Mouse (Mus musculus) hindlimb bud, embryonic 11.5 days (tissue): ENCODE data around the gene Mia2.

Source experiments
- DNase-seq: peaks from one replicate; pipeline ENCODE4 v3.0.0-alpha.2; 2012; ENCODE audit warnings: low read depth, low spot score; ENCODE audit errors: extremely low spot score

The Mia2 gene

GRCm38 (mm10) chr12:59093543-59093942 lies 2.1 kb upstream of the Mia2 start:
- DNase-seq = no peak

DNA sequence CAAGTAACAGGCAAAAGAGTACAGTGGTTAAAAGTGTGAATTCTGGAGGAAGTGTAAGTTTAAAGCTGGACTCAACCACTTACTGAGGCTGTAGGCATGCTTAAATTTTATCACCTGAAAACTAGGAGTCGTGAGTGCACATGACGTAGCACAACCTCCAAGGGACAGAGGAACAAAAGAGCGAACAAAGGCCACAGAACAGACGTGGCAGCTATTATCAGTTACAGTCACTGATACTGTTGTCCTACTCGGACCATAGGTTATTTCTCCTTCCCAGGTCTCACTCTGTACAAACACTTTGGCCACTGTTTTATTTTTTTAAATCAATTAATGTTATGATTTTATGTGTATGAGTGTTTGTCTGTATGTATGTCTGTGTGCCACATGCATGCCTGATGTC lies 9.2 kb downstream of the Mia2 start:
- no peak for DNase-seq

DNA sequence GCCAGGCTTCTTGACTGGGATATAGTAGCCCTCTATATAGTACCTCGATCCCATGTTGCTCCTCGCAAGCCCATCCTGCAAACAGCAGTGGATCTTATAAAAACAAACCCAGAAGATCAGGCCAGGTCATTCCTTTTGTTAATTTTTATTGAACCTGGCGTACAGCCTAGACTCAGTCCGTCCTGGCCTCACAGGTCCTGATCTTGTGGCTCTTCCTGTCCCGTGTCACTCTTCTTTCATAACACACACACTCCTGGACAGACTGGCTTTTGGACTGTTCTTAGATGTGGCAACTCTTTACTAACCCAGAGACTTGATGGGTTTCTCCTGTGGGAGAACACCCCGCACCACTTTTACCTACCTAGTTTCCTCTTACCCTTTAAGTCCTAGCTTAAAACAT lies 10.3 kb downstream of the Mia2 start:
- DNase-seq = no peak

DNA sequence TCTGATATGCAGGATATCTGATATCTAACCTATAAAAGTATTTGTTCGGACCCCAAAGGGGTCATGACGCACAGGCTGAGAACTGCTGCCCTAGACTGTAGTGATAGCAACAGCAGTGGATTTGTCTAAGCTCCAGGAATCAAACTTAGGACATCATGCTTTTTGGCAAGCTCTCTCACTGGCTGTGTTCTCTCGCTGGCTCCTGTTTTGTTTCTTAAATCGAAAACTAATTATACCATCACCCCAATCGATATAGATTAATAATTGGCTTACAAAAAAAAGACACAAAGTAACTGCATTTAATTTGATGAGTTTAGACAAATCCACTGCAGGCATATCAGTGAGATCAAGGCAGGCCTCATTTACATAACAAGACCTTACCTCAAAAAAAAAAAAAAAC lies 10.9 kb downstream of the Mia2 start:
- no peak for DNase-seq

DNA sequence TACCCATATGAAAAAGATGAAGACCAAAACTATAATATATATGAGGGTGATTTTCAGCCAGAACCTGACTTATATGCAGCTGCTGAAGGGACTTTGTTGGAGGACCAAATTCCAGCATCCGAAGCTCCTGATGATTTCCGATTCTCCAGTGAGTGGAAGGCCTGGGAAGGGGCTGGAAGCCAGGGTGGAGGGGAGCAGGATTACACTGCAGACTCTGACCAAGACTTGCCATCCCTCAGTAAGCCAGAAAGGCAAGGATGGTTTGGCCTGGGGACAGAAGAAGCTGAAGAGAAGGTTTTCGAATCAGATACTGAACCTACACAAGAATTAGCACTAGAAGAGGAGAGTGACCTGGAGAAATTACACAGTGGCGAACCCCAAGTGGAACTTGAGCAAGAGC lies 12.3 kb downstream of the Mia2 start:
- DNase-seq = no peak

DNA sequence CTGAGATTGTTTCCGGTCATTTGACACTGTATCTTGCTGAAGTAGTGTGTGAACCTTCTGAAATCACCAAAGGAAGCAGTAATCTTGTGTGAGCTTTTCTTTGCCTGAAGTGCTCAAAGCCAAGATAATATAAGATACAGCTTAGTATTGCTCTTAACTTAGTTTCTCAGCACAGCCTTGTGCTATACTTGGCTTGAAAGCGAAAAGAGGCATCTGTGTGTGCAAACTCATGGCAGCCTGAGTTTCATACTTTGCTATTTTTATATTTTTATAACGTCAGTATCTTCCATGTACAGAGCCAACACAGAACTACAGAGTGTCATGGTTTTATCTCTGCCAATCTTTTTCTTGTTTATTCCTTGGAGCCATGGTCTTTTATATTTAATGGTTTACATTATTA lies 21.6 kb downstream of the Mia2 start:
- DNase-seq = no peak

- no peak for DNase-seq
Observed at GRCm38 (mm10) chr12:59125426-59125825, 29.8 kb downstream of the Mia2 start.

GRCm38 (mm10) chr12:59128501-59128900 lies 32.9 kb downstream of the Mia2 start:
- no peak for DNase-seq

GRCm38 (mm10) chr12:59129038-59129437 lies 33.4 kb downstream of the Mia2 start:
- no peak for DNase-seq

DNA sequence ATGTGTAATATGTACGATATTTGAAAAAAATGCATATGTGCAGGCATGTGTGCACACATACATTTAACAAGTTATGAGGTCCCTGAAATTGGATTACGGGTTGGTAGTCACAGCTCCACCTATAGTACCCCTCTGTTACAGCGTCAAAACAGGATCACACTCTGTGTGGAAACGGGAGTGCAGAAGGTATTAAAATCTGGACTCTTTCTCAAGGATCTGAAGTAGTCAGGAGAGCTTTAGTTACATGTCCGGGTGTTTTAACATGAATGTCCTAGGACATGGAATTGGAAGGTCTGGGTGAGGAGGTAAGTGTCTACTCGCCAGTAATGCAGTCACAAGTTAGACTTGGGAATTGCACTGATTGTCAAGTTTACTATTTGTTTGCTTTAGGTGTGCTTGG lies 34.0 kb downstream of the Mia2 start:
- DNase-seq = peak; percentile 50

GRCm38 (mm10) chr12:59130249-59130648 lies 34.6 kb downstream of the Mia2 start:
- DNase-seq = no peak

DNA sequence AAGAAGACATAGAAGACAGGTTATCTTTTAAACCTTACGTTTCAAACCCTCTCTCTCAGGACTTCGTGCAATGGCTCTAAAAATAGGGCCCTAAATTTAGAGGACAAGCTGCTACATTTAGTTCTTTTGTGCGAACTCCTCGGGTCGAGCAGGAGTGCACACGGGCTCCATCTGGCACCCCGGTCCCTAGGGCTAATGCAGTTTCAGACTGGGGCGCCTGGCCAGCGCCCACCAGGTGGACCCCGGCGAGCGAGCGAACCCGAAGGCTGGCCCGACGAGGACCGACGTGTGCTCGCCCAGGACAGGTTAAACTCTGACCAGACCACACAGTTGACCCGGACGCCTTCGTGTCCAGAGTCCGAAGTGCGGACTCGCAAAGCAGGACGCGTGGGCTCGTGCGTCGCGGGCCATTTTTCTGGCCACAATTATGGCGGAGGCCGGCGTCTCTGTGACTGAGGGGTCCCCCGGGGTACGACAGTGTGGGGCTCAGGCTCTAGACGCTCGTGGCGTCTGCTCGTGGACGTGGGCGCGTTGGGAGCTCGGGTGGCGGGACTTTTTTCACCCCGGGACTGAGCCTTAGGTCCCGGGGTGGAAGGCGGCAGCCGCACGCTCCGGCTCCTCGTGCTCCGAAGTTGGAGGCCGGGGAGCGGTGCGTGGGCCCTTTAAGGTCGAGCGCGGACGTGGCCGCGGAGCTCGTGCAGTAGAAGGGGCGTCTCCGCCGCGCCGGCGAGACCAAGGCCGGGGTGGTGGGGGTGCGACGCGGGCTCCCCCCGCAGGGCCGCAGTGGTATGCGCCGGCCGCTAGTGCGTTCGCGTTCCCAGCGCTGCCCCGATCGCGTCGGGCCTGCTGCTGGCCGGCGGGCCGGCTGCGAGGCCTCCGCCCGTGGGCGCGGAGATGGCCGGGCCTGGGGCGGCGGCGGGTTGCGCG lies 35.3 kb downstream of the Mia2 start:
- DNase-seq = peak; percentile 52

- no peak for DNase-seq
Observed at GRCm38 (mm10) chr12:59131578-59131946, 36.0 kb downstream of the Mia2 start.

DNA sequence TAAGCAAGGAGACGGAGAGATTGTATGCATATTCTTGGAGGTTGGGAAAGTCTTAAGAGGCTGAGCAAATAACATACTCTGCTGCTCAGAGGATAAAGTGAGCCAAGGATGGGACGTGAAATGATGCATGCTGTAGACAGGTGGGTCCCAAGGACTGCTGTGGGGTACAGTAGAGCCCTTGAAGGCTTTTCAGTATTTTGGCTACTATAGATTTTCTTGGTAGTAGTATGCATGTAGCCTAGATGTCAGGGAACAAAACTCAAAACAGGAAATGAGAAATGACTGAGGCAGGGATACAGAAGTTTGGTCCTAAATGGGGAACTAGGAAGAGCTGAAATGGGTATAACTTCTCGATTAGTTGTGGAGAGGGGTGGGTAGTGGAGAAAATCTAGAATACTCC lies 36.9 kb downstream of the Mia2 start:
- no peak for DNase-seq

DNA sequence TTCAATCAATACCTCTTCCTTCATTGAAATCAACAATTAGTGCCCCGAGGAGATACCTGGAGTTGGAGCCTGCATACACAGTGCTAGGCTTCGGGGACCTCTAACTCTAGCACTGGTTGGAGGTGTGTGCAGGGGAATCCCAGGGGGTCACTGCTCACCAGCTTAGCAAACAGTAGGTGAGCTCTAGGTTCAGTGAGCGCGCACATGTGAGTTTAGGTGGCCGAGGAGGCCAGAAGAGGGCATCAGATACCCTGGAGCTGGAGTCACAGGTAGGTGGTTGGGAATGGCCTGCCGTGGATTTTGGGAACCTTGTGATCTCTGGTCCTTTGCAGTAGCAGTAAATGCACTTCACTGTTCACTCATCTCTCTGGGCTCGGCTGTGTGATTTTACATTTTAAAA lies 37.3 kb downstream of the Mia2 start:
- DNase-seq = no peak

DNA sequence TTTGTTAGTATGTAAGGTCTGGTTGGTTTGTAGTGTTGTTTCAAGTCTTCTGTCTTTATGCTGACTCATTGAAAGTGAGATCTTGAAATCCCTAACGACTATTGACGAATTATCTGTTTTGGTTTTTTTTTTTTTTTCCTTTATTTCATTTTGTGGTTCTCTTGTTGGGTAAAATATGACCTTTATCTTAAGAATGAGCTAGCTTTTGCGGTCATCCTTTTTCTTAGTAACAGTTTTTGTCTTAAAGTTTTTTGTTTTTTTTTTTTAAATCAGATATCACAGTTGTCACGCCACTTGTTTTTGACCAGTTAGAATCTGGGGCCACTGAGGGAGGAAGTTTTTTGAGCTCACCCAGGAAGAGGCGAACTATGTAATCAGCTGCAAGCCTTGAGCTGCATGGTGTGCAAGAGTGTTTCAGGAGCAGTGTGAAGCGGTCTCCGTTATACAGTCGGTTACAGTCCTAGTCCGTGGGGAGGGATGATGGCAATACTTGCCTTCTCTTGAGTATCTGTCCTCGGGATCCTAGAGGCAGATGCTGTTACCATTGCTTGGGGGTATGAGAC lies 37.9 kb downstream of the Mia2 start:
- DNase-seq = no peak

GRCm38 (mm10) chr12:59135096-59135495 lies 39.5 kb downstream of the Mia2 start:
- DNase-seq = no peak

- no peak for DNase-seq
Observed at GRCm38 (mm10) chr12:59135533-59136300, 40.1 kb downstream of the Mia2 start.

DNA sequence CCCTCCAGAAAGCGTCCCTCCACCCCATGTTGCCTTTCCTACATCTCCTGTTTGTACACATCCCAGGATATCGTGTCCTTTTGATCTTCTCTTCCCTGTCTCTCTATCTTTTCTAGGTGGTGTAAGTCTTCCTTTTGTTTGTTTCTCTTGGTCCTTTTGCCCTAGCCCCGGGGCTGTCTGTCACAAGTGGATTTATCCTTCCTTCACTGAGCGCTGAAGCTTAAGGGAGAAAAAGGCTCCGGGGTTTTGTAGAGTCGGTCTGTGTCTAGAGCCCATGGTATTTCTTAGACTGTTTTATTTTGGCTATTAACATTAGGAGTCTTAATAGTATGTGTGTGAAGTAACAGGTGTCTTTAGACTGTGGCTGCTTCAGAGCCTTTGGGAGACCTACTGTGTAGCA lies 41.4 kb downstream of the Mia2 start:
- no peak for DNase-seq

GRCm38 (mm10) chr12:59139372-59139771 lies 43.8 kb downstream of the Mia2 start:
- no peak for DNase-seq

DNA sequence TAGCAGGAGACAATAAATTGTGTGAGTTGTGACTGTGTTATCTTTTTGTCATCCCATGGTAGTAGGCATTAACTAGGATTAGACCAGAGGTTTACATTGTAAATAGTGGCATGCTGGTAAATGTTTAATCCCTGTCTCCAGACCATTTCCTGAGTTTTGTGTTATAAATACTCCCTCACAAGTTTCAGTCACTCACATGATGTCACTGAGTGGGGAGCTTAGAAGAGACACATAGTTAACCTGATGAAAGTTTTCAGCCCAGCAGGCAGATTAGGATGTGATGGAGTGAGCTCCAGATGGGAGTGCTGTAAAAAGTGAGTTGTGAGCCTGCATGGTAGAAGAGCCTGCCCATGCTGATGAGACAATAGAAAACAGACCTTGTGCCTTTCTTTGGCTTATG lies 49.5 kb downstream of the Mia2 start:
- DNase-seq = no peak

- DNase-seq = no peak
Observed at GRCm38 (mm10) chr12:59149691-59150090, 54.1 kb downstream of the Mia2 start.
